Mouse (Mus musculus): ENCODE measurements around the gene Asic2. TPM values are rescaled to one million over a fixed set of nuclear protein-coding genes. Genes with fewer than 3 reads are reported as not detected.
A peak's percentile ranks its signal among the peaks of the same experiment; 100 is the strongest.

The Asic2 gene
- total RNA-seq, 2 experiments from 2014 or later = 61.5 to 63.3 TPM

- no peak for DNase-seq (ENCODE audit: low spot score in 2 of 2)
These were observed 1022.1 kb downstream of the Asic2 start for GRCm38 (mm10) chr11:80946163-80946562.

DNA sequence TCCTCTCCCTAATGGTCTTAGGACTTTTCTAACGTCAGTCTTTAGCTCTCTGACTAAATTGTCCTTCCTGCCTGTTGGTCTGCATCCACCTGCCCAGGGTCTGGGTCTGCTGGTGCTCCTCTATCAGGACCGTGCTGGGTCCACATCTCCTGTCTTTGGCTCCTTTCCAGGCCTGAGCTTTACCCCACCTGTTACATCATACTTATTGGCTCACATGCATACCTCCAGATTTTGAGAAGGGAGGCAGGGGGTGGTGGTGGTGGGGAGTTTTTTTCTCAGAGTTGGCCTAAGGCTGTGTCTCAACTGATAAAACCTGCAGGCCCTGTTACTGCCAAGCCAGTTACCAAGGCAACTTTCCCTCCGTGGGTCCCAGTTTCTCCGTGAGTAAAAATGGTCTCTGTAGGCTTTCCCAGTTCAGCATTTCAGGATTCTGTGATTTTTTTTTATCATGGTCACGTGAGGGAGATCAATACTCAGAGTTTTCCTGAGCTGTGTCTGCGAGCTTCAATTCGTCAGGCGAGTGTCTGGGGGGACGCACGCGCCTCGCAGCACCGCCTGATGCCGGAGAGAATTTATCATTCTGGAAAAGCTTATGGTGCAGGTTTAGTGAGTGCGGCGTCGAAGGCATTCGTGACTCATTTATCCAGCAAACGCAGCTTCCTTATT, 1044.8 kb downstream of the Asic2 start:
- DNase-seq (ENCODE audit: low spot score in 2 of 2) = peak in 1 of 2 experiments; percentile 32

GRCm38 (mm10) chr11:80918332-80918731, 1049.9 kb downstream of the Asic2 start:
- no peak for DNase-seq (ENCODE audit: low spot score in 2 of 2)

DNA sequence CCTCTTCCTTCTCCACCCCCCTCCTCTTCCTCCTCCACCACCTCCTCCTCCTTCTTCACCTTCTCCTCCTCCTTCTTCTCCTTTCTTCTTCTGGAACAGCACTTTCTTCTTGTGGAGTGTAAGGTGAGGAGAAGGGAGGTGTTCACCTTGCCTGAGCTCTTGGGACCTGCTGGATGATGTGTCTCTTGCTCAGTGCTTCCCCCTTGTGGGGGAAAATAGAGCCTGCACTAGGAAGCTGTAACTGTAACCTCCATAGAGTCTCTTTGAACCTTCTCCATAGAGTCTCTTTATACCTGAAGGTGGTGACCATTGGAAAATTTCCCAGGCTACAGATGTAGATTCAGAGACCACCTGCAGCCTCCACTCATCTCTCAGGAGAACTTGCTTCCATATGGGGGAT, 1050.6 kb downstream of the Asic2 start:
- DNase-seq (ENCODE audit: low spot score in 2 of 2) = no peak

DNA sequence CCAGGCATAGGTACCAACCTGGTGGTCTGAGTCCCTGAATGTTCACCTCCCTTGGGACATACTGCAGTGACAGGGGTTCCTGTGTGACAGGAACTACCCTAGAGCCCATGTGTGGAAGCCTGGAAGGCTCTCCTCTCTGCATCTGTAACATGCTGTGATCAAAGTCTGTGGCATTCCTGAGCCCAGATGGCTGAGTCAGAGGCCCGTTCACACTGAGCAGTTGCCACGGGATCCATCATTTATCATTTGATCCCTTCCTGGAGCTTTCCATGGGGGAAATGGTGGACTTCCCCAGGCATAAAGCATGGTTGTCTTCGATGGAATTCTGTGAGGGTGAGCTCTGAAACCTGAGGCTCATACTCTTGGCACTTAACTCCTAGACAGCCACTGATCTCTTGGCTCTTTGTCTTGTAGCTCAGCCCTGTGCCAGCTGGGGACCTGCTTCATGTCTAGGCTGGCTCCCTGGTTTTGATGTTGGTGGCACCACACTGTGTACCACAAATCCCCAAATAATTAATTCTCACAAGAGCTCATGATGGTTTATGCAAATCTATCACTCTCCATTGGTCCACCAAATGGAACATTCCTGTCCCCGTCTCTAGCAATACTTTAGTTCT, 1054.7 kb downstream of the Asic2 start:
- peak; percentile 17 to 22 for DNase-seq (ENCODE audit: low spot score in 2 of 2)

DNA sequence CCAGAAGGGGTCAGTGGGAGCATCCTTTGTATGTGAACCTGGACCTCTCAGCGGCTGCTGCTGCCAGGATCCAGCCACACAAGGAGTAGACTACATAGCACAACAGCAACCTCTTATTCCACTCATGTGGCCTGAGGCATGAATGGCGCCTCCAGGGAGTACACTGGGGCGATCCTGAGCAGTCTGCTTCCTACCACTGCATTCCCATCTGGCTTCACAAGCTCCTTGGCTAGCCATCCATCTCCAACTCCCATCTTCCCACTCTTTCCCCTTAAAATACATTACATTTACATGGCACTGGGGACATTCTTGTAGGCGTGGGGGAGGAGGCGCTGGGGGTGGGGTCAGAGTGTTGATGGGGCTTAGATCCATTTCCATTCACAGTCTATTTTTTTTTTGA, 1055.5 kb downstream of the Asic2 start:
- DNase-seq (ENCODE audit: low spot score in 2 of 2) = no peak

DNA sequence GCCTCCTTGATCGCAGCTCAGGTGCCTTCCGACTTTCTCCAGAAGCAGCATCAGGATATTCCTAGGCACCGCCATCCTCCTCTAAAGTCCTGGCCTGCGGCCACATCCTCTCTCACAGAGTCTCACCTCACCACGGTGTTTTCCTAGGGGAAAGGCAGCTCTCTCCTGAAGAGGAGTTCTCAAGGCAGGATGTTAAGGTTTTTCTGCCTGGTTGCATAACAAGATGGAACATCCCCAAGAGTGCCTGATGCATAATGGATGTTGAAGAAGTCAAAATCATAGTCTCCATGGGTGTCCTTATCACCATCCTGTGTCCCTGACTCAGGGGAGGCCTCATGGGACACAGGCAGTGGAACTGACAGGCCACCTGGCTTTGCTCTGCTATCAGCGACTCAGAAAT, 1060.4 kb downstream of the Asic2 start:
- DNase-seq (ENCODE audit: low spot score in 2 of 2) = no peak

DNA sequence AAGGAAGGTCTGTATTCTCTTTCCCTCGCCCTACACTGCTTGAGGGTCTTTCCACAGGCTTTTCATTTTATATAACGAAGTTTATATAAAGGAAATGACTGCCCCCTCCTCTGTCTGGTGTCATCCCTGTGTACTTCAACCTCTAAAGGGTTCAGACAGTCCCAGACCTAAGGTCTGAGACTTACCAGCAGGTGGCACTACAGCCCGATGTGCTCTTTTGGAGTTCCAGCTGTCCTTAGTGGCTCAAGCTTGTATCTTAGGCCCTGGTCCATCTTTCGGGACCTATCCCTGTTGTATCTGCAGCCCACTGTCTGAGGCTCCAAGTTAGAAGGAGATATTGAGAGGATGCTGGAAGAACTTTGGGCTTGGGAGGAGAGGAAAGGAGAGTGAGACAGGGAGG, 1061.8 kb downstream of the Asic2 start:
- DNase-seq (ENCODE audit: low spot score in 2 of 2) = peak; percentile 71 to 81

DNA sequence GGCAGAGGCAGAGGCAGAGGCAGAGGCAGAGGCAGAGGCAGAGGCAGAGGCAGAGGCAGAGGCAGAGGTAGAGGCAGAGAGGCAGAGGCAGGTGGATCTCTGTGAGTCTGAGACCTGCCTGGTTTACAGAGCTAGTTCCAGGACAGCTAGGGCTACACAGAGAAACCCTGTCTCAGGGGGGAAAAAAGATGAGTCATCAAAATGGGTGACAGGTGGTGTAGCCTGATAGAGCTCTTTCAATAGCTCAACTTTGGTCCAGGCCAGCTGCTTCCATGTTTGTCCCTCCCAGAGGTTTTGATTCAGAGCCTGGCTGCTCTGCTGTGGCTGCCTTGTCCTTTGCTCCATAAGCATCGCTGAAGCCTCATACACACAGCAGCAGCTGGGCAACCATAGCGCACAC, 1063.7 kb downstream of the Asic2 start:
- DNase-seq (ENCODE audit: low spot score in 2 of 2) = no peak

GRCm38 (mm10) chr11:80903426-80903825, 1064.8 kb downstream of the Asic2 start:
- DNase-seq (ENCODE audit: low spot score in 2 of 2) = no peak

DNA sequence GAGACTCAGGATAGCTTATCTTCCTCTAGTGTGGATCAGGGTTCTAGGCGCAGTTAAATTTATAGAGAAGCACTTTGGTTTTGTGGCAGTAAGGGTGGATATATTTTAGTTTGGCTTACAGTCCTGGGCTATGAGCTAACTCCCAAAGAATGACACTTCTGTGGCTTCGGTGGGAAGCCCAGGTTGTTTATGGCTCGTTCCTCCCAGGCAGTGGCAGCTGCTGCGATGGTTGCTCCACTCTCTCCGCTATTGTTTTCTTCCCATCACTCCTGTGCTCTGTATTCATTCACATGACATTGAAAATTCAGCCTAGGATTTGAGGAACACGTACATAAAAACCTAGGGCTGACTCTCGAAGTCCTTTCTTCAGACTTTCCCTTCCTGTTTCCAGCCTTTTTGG, 1065.6 kb downstream of the Asic2 start:
- DNase-seq (ENCODE audit: low spot score in 2 of 2) = no peak

- DNase-seq (ENCODE audit: low spot score in 2 of 2) = no peak
These were observed 1067.7 kb downstream of the Asic2 start for GRCm38 (mm10) chr11:80900555-80900954.

GRCm38 (mm10) chr11:80895853-80896252, 1072.4 kb downstream of the Asic2 start:
- no peak for DNase-seq (ENCODE audit: low spot score in 2 of 2)

- no peak for DNase-seq (ENCODE audit: low spot score in 2 of 2)
These were observed 1078.8 kb downstream of the Asic2 start for GRCm38 (mm10) chr11:80889336-80890063.

GRCm38 (mm10) chr11:80887021-80887420, 1081.2 kb downstream of the Asic2 start:
- DNase-seq (ENCODE audit: low spot score in 2 of 2) = no peak

DNA sequence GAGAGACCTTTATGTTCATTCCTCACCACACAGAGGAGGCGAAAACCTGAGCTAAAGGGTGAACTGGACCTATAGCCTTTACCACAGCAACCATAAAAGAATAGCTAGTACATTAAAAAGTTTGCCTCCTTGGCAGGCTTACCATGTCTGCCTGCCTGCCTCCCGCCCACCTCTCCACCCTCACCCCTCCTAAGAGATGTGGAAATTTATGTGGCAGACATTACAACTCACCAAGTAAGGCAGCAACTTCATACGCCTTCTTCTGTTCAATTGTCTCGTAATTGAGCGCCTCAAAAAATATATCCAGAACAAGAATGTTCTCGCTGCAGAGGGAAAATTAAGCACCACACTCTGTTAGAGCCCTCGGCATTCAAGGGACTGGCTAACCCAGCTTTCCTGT, 1081.9 kb downstream of the Asic2 start:
- no peak for DNase-seq (ENCODE audit: low spot score in 2 of 2)

DNA sequence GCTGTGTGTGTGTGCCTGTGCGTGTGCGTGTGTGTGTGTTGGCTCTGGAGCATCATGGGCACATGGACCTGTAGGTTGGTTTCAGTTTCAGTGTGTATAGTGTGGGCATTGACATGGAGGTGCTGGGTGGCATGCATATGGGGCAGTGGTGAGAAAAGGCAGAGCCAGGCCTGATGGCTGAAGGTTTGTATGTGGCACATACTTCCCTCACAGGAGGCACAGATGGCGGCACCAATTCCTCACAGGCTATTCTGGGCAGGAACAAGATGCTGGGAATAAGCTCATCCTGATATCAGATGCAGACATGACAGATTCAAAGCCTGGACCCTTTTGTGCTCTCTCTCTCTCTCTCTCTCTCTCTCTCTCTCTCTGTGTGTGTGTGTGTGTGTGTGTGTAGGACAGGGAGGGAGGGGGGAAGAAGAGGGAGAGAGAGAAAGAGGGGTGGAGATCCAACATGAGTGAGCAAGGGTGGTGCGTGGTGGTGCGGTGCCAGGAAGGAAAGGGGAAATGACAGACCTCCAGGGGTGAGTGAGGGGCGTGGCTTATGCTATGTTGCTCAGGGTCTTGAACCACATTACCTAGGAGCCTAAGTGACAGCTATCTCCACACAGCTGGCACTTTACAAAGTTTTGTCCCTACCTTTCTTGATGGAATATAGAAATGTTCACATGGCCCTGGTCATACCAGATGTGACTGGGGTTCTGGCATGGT, 1083.6 kb downstream of the Asic2 start:
- peak in 1 of 2 experiments; percentile 23 for DNase-seq (ENCODE audit: low spot score in 2 of 2)

- DNase-seq (ENCODE audit: low spot score in 2 of 2) = no peak
These were observed 1085.9 kb downstream of the Asic2 start for GRCm38 (mm10) chr11:80882229-80882810.

GRCm38 (mm10) chr11:80878026-80878425, 1090.2 kb downstream of the Asic2 start:
- DNase-seq (ENCODE audit: low spot score in 2 of 2) = no peak

- peak; percentile 55 to 60 for DNase-seq (ENCODE audit: low spot score in 2 of 2)
These were observed 1091.1 kb downstream of the Asic2 start for GRCm38 (mm10) chr11:80877131-80877651.

Data from layer of hippocampus, postnatal 10 days (tissue).